Mouse (Mus musculus) liver, embryonic 14.5 days (tissue): Measurements from ENCODE around the gene Adamts12. TPM values are rescaled to one million over a fixed set of nuclear protein-coding genes. Genes with fewer than 3 reads are reported as not detected.

Source experiments
- ATAC-seq: fragments of 200-750 bp; cut with Nextera tagmentation; 2 replicates; pipeline ENCODE4 v1.8.0; 2017; ENCODE audit warnings: moderate number of reproducible peaks, mild to moderate bottlenecking, moderate library complexity; ENCODE audit not compliant: insufficient read depth
- DNase-seq, 3 experiments: peaks; one replicate each; pipeline ENCODE4 v3.0.0-alpha.2; 2012 to 2013; ENCODE audit warnings: low read depth in 3 of 3, low spot score in 3 of 3
- H3K27ac ChIP-seq: fragments of 300-500 bp; sonication (generic); 2 replicates; pipeline ENCODE4 v1.5.1; 2014; ENCODE audit warnings: moderate library complexity, mild to moderate bottlenecking, control low read depth, inconsistent platforms
- H3K27me3 ChIP-seq: fragments of 300-500 bp; sonication (generic); 2 replicates; pipeline ENCODE4 v1.6.1; 2014; ENCODE audit warnings: mild to moderate bottlenecking, low read length, moderate library complexity; ENCODE audit not compliant: control insufficient read depth, insufficient read depth
- H3K36me3 ChIP-seq: fragments of 300-500 bp; sonication (generic); replicated peaks from 2 replicates; pipeline ENCODE4 v1.6.1; 2014; ENCODE audit warnings: low read depth; ENCODE audit not compliant: control insufficient read depth, insufficient read depth
- H3K4me1 ChIP-seq, 2 experiments: fragments of 200-500 bp in 1 of 2; fragments of 300-500 bp in 1 of 2; sonication (generic) in 1 of 2; replicated peaks; 2 replicates each; pipeline ENCODE4 v1.6.1; 2012 to 2014; ENCODE audit warnings: antibody characterized with exemption in 1 of 2, inconsistent platforms in 1 of 2, low read length in 1 of 2; ENCODE audit not compliant: control insufficient read depth in 2 of 2, insufficient read depth in 2 of 2
- H3K4me2 ChIP-seq: fragments of 300-500 bp; sonication (generic); 2 replicates; pipeline ENCODE4 v1.6.1; 2014; ENCODE audit warnings: low read depth, mild to moderate bottlenecking, control low read depth, moderate library complexity
- H3K4me3 ChIP-seq, 2 experiments: fragments of 200-500 bp in 1 of 2; fragments of 300-500 bp in 1 of 2; sonication (generic) in 1 of 2; 2 replicates each; pipeline ENCODE4 v1.5.1; 2012 to 2014; ENCODE audit warnings: low read depth in 2 of 2, low read length in 2 of 2, mild to moderate bottlenecking in 2 of 2, control low read depth in 1 of 2, inconsistent platforms in 1 of 2, moderate library complexity in 1 of 2; ENCODE audit not compliant: insufficient read depth in 1 of 2
- H3K9ac ChIP-seq: fragments of 300-500 bp; sonication (generic); replicated peaks from 2 replicates; pipeline ENCODE4 v1.6.1; 2014; ENCODE audit warnings: mild to moderate bottlenecking, control low read depth, moderate library complexity
- H3K9me3 ChIP-seq: fragments of 300-500 bp; sonication (generic); 2 replicates; pipeline ENCODE4 v1.6.1; 2016; ENCODE audit warnings: low read length, mixed read lengths; ENCODE audit not compliant: control insufficient read depth
- CTCF ChIP-seq: IDR thresholded peaks from 2 replicates; pipeline ENCODE4 v1.5.1; 2016; ENCODE audit warnings: antibody characterized with exemption, low read depth, control low read depth
- EP300 ChIP-seq: IDR thresholded peaks from 2 replicates; pipeline ENCODE4 v1.6.1; 2016; ENCODE audit warnings: antibody characterized with exemption, low read depth
- WGBS: fragments of 180-500 bp; shearing (Covaris S2); extraction: QIAGEN DNeasy Blood & Tissue Kit; methylation state at CpG from one replicate; pipeline ENCODE4 v1.1.7; 2014; ENCODE audit not compliant: insufficient replicate concordance; 5-methylcytosine and 5-hydroxymethylcytosine counted together
- polyA plus RNA-seq, 2 experiments: library from polyadenylated mRNA; depleted of rRNA in 1 of 2; stranded (reverse) in 1 of 2; unstranded in 1 of 2; fragments of >200 nt; fragmentation: Nextera tagmentation in 1 of 2; extraction: Ambion mirVana in 1 of 2; gene quantifications; 2 replicates each; pipeline versions ENCODE4 v1.2.1 to v1.2.3; 2012 to 2014

The Adamts12 gene
- polyA plus RNA-seq, 2 experiments: 0.23 to 0.47 TPM

GRCm38 (mm10) chr15:11197051-11197450 lies 132.5 kb downstream of the Adamts12 start:
- DNase-seq (no peak), ATAC-seq (no peak)
- H3K27me3 ChIP-seq: no peaks in the 10 kb centered on the region
- 65% methylated on average over 6 of the region's 6 CpGs for WGBS
- no peak overlapping the region for H3K9ac ChIP-seq
- H3K27ac ChIP-seq: no peak overlapping the region
- TF ChIP-seq CTCF (no peak), EP300 (no peak)
- no peaks in the 10 kb centered on the region for H3K4me1 ChIP-seq
- no peak overlapping the region for H3K4me2 ChIP-seq
- no peaks in the 10 kb centered on the region for H3K9me3 ChIP-seq
- H3K4me3 ChIP-seq: no peak overlapping the region
- H3K36me3 ChIP-seq: no peaks in the 10 kb centered on the region

- Histone ChIP-seq H3K4me2 (no peak overlapping the region), H3K27ac (no peak overlapping the region), H3K4me3 (no peak overlapping the region), H3K9me3 (no peaks in the 10 kb centered on the region), H3K4me1 (no peaks in the 10 kb centered on the region), H3K36me3 (no peaks in the 10 kb centered on the region), H3K27me3 (no peaks in the 10 kb centered on the region), H3K9ac (no peak overlapping the region)
- no peak for ATAC-seq
- TF ChIP-seq CTCF (no peak), EP300 (no peak)
- no peak for DNase-seq
- WGBS: 66% methylated on average over 7 of the region's 7 CpGs
Observed at GRCm38 (mm10) chr15:11198246-11198795, 133.7 kb downstream of the Adamts12 start.

GRCm38 (mm10) chr15:11203084-11203483 lies 138.5 kb downstream of the Adamts12 start:
- no peaks in the 10 kb centered on the region for H3K27me3 ChIP-seq
- 59% methylated on average over 6 of the region's 6 CpGs for WGBS

GRCm38 (mm10) chr15:11204934-11205333 lies 140.3 kb downstream of the Adamts12 start:
- TF ChIP-seq CTCF (no peak), EP300 (no peak)
- H3K4me3 ChIP-seq: no peak overlapping the region
- 56% methylated on average over 3 of the region's 3 CpGs for WGBS
- no peaks in the 10 kb centered on the region for H3K27me3 ChIP-seq
- H3K27ac ChIP-seq: no peak overlapping the region
- no peaks in the 10 kb centered on the region for H3K4me1 ChIP-seq
- DNase-seq: no peak
- no peak for ATAC-seq
- no peaks in the 10 kb centered on the region for H3K36me3 ChIP-seq
- H3K9ac ChIP-seq: no peak overlapping the region
- no peaks in the 10 kb centered on the region for H3K9me3 ChIP-seq
- H3K4me2 ChIP-seq: no peak overlapping the region

More at GRCm38 (mm10) chr15:11203084-11203483, 138.5 kb downstream of the Adamts12 start:
- Histone ChIP-seq H3K4me1 (no peaks in the 10 kb centered on the region), H3K4me2 (no peak overlapping the region), H3K27ac (no peak overlapping the region), H3K36me3 (no peaks in the 10 kb centered on the region), H3K9me3 (no peaks in the 10 kb centered on the region), H3K4me3 (no peak overlapping the region), H3K9ac (no peak overlapping the region)
- ATAC-seq (no peak), DNase-seq (no peak)
- TF ChIP-seq EP300 (no peak), CTCF (no peak)

GRCm38 (mm10) chr15:11210976-11211375 lies 146.4 kb downstream of the Adamts12 start:
- no peak overlapping the region for H3K9ac ChIP-seq
- no peak for TF ChIP-seq CTCF
- TF ChIP-seq EP300: no peak
- H3K4me1 ChIP-seq: no peaks in the 10 kb centered on the region
- no peaks in the 10 kb centered on the region for H3K27me3 ChIP-seq
- no peaks in the 10 kb centered on the region for H3K36me3 ChIP-seq
- no peak overlapping the region for H3K27ac ChIP-seq
- no peak for DNase-seq
- no peaks in the 10 kb centered on the region for H3K9me3 ChIP-seq
- no peak overlapping the region for H3K4me2 ChIP-seq
- ATAC-seq: no peak
- H3K4me3 ChIP-seq: no peak overlapping the region
- 65% methylated on average over 6 of the region's 6 CpGs for WGBS
